In the genomic region with DNA sequence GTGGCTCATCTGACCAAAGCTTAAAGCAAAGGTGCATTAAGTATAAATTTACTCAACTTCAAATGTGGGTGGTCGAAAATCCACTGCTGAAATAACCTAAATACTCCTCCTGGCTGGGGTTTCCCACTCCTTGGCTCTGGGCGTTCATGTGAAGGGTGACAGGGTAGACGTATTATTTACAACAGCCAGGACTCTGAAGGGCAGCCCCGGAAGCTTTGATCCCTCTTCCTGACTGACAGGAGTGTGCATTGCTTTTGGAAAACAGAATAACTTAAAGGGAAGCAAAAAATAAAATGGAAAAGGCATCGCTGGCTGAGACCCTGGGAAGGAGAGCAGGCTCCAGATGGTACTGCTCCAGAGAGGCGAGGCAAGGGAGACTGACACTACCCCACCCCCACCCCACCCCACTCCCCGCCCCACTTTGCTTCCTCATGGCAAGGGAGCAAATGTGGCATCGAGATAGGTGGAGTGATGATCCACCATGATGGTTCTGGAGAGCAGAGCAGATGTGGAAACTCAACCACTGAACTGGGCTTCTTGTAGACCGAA, we compare ENCODE assay signal across 35 mouse cellular contexts.
DNase-seq lines count a peak whose midpoint lies in the region; ATAC-seq lines count a peak whose summit lies in the region.
"Had no signal": no experiment of that assay in that cellular context is flagged by ENCODE, and none has a peak within 500 bp of the region (broad histone marks: within the 10 kb centered on the region; RNA-seq: fewer than 3 reads in every experiment).

No protein-coding gene starts in this region.

- H3K9ac ChIP-seq in forebrain, embryonic 16.5 days (replicated peaks; ENCODE audit: low read depth, low read length), result no peak overlapping the region
- no peak overlapping the region for H3K9ac ChIP-seq in forebrain, embryonic 11.5 days (ENCODE audit: low read length)
- H3K9ac ChIP-seq in kidney, embryonic 15.5 days, result no peak overlapping the region
- H3K9ac ChIP-seq in midbrain, embryonic 14.5 days (replicated peaks; ENCODE audit: low read length), result no peak overlapping the region
- H3K9ac ChIP-seq in midbrain, embryonic 11.5 days (ENCODE audit: low read length), result no peak overlapping the region
- H3K9ac ChIP-seq: embryonic facial prominence, embryonic 15.5 days; intestine, embryonic 15.5 days; limb, embryonic 15.5 days; liver, embryonic 13.5 days; neural tube, embryonic 15.5 days; stomach, embryonic 15.5 days had no signal

- no peak overlapping the region for H3K4me3 ChIP-seq in forebrain, embryonic 16.5 days (replicated peaks; ENCODE audit: low read length)
- no peak overlapping the region for H3K4me3 ChIP-seq in forebrain, embryonic 11.5 days (ENCODE audit: low read depth, low read length)
- H3K4me3 ChIP-seq in kidney, embryonic 15.5 days (replicated peaks), result no peak overlapping the region
- no peak overlapping the region for H3K4me3 ChIP-seq in midbrain, embryonic 14.5 days (replicated peaks; ENCODE audit: low read depth, low read length)
- H3K4me3 ChIP-seq in midbrain, embryonic 11.5 days (ENCODE audit: low read depth, low read length), result no peak overlapping the region
- H3K4me3 ChIP-seq: embryonic facial prominence, embryonic 15.5 days; intestine, embryonic 15.5 days; limb, embryonic 10.5 days; limb, embryonic 15.5 days; liver, embryonic 13.5 days; megakaryocyte, embryonic 14.5 days; neural tube, embryonic 15.5 days; stomach, embryonic 15.5 days had no signal

- DNase-seq in embryo, embryonic 10 days (ENCODE audit: low spot score), result peak; percentile 35
- DNase-seq in embryo, embryonic 9.5 days (ENCODE audit: extremely low spot score), result no peak
- no peak for DNase-seq in forebrain, embryonic 11.5 days (ENCODE audit: low spot score)
- DNase-seq in kidney, adult 18-20 months, result no peak
- peak; percentile 65 for DNase-seq in midbrain, embryonic 14.5 days
- no peak for DNase-seq in midbrain, embryonic 11.5 days (ENCODE audit: low spot score, missing footprints)
- DNase-seq: adrenal gland, postnatal 10 days; cerebellum, adult 11 months; cerebellum, adult 9-10 months; cerebellum, postnatal 36 days; embryo, embryonic 11 days; gastrocnemius, postnatal 25 days; heart, adult 18-20 months; heart, postnatal 4 days; kidney, adult 8-10 months; layer of hippocampus, adult 9-11 months; liver, embryonic 13.5 days; lung, adult 18-20 months; lung, postnatal 4 days; retina, postnatal 1 day; right cerebral cortex, postnatal 14 days had no signal

- ATAC-seq in forebrain, embryonic 16.5 days, result peak; percentile 75
- no peak for ATAC-seq in forebrain, embryonic 11.5 days (replicated peaks; ENCODE audit: low FRiP score)
- ATAC-seq in kidney, embryonic 15.5 days (replicated peaks; ENCODE audit: low FRiP score), result peak; percentile 40; the same call in 1 of the 2 replicates
- peak; percentile 62; the same call in 1 of the 2 replicates for ATAC-seq in midbrain, embryonic 14.5 days (ENCODE audit: low FRiP score, low TSS enrichment)
- ATAC-seq in midbrain, embryonic 11.5 days (ENCODE audit: low FRiP score), result no peak
- ATAC-seq: hindbrain, embryonic 16.5 days; intestine, embryonic 15.5 days; lung, postnatal 0 days; Patski had no signal

- H3K27me3 ChIP-seq in forebrain, embryonic 16.5 days (replicated peaks; ENCODE audit: control insufficient read depth, insufficient read depth, low read length), result no peaks in the 10 kb centered on the region
- no peaks in the 10 kb centered on the region for H3K27me3 ChIP-seq in forebrain, embryonic 11.5 days (ENCODE audit: control insufficient read depth, insufficient read depth, low read length)
- H3K27me3 ChIP-seq in kidney, embryonic 15.5 days, result peaks cover 9% of the 10 kb centered on the region; the same call in 1 of the 2 replicates
- H3K27me3 ChIP-seq in midbrain, embryonic 14.5 days (ENCODE audit: control insufficient read depth, insufficient read depth, low read length), result no peaks in the 10 kb centered on the region
- no peaks in the 10 kb centered on the region for H3K27me3 ChIP-seq in midbrain, embryonic 11.5 days (ENCODE audit: control insufficient read depth, insufficient read depth, low read length)
- H3K27me3 ChIP-seq: CH12.LX; embryonic facial prominence, embryonic 15.5 days; intestine, embryonic 15.5 days; limb, embryonic 15.5 days; liver, embryonic 13.5 days; megakaryocyte, embryonic 14.5 days; neural tube, embryonic 15.5 days; Patski; stomach, embryonic 15.5 days had no signal

- H3K4me2 ChIP-seq in forebrain, embryonic 16.5 days (ENCODE audit: low read length), result no peak overlapping the region
- H3K4me2 ChIP-seq in forebrain, embryonic 11.5 days (ENCODE audit: low read depth, low read length, severe bottlenecking), result no peak overlapping the region
- H3K4me2 ChIP-seq in kidney, embryonic 15.5 days, result no peak overlapping the region
- H3K4me2 ChIP-seq in midbrain, embryonic 14.5 days (ENCODE audit: low read length), result no peak overlapping the region
- H3K4me2 ChIP-seq in midbrain, embryonic 11.5 days, result no peak overlapping the region
- H3K4me2 ChIP-seq: embryonic facial prominence, embryonic 15.5 days; heart, embryonic 11.5 days; intestine, embryonic 15.5 days; limb, embryonic 15.5 days; liver, embryonic 13.5 days; neural tube, embryonic 15.5 days; stomach, embryonic 15.5 days had no signal

- no peaks in the 10 kb centered on the region for H3K36me3 ChIP-seq in forebrain, embryonic 16.5 days (ENCODE audit: control insufficient read depth, insufficient read depth)
- H3K36me3 ChIP-seq in forebrain, embryonic 11.5 days (ENCODE audit: control insufficient read depth, insufficient read depth, low read length), result no peaks in the 10 kb centered on the region
- H3K36me3 ChIP-seq in kidney, embryonic 15.5 days, result no peaks in the 10 kb centered on the region
- H3K36me3 ChIP-seq in midbrain, embryonic 14.5 days (ENCODE audit: control insufficient read depth, insufficient read depth, low read length), result no peaks in the 10 kb centered on the region
- H3K36me3 ChIP-seq in midbrain, embryonic 11.5 days (ENCODE audit: control insufficient read depth, insufficient read depth, low read length), result no peaks in the 10 kb centered on the region
- H3K36me3 ChIP-seq: embryonic facial prominence, embryonic 15.5 days; intestine, embryonic 15.5 days; limb, embryonic 10.5 days; limb, embryonic 15.5 days; liver, embryonic 13.5 days; neural tube, embryonic 15.5 days; stomach, embryonic 15.5 days had no signal

- peaks cover 16% of the 10 kb centered on the region for H3K4me1 ChIP-seq in forebrain, embryonic 16.5 days (replicated peaks; ENCODE audit: control insufficient read depth, insufficient read depth, low read length)
- H3K4me1 ChIP-seq in forebrain, embryonic 11.5 days (replicated peaks; ENCODE audit: control insufficient read depth, insufficient read depth, low read length), result no peaks in the 10 kb centered on the region; the same call in 1 of the 2 replicates
- H3K4me1 ChIP-seq in kidney, embryonic 15.5 days, result 0 out of 2 replicates have a peak, but pooled peaks cover 4% of the 10 kb centered on the region
- H3K4me1 ChIP-seq in midbrain, embryonic 14.5 days (ENCODE audit: control insufficient read depth, insufficient read depth, low read length), result peaks cover 22% of the 10 kb centered on the region
- H3K4me1 ChIP-seq in midbrain, embryonic 11.5 days (ENCODE audit: control insufficient read depth, insufficient read depth, low read length), result peaks cover 9% of the 10 kb centered on the region; the same call in 1 of the 2 replicates
- H3K4me1 ChIP-seq: embryonic facial prominence, embryonic 15.5 days; intestine, embryonic 15.5 days; liver, embryonic 13.5 days; megakaryocyte, embryonic 14.5 days; stomach, embryonic 15.5 days had no signal

- WGBS in forebrain, embryonic 16.5 days, result 29% methylated on average over 9 of the region's 9 CpGs
- WGBS in forebrain, embryonic 11.5 days, result 60% methylated on average over 9 of the region's 9 CpGs
- 34% methylated on average over 9 of the region's 9 CpGs for WGBS in kidney, embryonic 15.5 days
- WGBS in midbrain, embryonic 14.5 days, result 34% methylated on average over 9 of the region's 9 CpGs
- 53% methylated on average over 9 of the region's 9 CpGs for WGBS in midbrain, embryonic 11.5 days

- no peak overlapping the region for H3K27ac ChIP-seq in forebrain, embryonic 16.5 days (ENCODE audit: low read length)
- H3K27ac ChIP-seq in forebrain, embryonic 11.5 days (ENCODE audit: low read depth, low read length), result no peak overlapping the region
- H3K27ac ChIP-seq in kidney, embryonic 15.5 days, result no peak overlapping the region
- H3K27ac ChIP-seq in midbrain, embryonic 14.5 days (replicated peaks; ENCODE audit: low read depth, low read length), result peak overlapping the region; percentile 10; the same call in 1 of the 2 replicates
- no peak overlapping the region for H3K27ac ChIP-seq in midbrain, embryonic 11.5 days (ENCODE audit: low read depth, low read length)
- H3K27ac ChIP-seq: embryonic facial prominence, embryonic 15.5 days; intestine, embryonic 15.5 days; limb, embryonic 10.5 days; limb, embryonic 15.5 days; liver, embryonic 13.5 days; neural tube, embryonic 15.5 days; stomach, embryonic 15.5 days had no signal

- H3K9me3 ChIP-seq in forebrain, embryonic 16.5 days (ENCODE audit: control insufficient read depth, low read length), result peaks cover 2% of the 10 kb centered on the region; the same call in 1 of the 2 replicates
- no peaks in the 10 kb centered on the region for H3K9me3 ChIP-seq in forebrain, embryonic 11.5 days (ENCODE audit: control insufficient read depth, low read length)
- H3K9me3 ChIP-seq in kidney, embryonic 15.5 days (replicated peaks), result no peaks in the 10 kb centered on the region
- no peaks in the 10 kb centered on the region for H3K9me3 ChIP-seq in midbrain, embryonic 14.5 days (ENCODE audit: control insufficient read depth, low read length)
- no peaks in the 10 kb centered on the region for H3K9me3 ChIP-seq in midbrain, embryonic 11.5 days (ENCODE audit: control insufficient read depth, low read length)
- H3K9me3 ChIP-seq: embryonic facial prominence, embryonic 15.5 days; intestine, embryonic 15.5 days; limb, embryonic 10.5 days; limb, embryonic 15.5 days; liver, embryonic 13.5 days; megakaryocyte, embryonic 14.5 days; neural tube, embryonic 15.5 days; stomach, embryonic 15.5 days had no signal

Comparison
In these comparisons a context has a peak if more than half of its experiments do, and no peak if none do; other contexts are left out.
1. DNase-seq: peak in embryo, embryonic 10 days (single experiment) and midbrain, embryonic 14.5 days (single experiment); none in embryo, embryonic 9.5 days (single experiment), forebrain, embryonic 11.5 days (single experiment), kidney, adult 18-20 months (single experiment) and midbrain, embryonic 11.5 days (single experiment).
2. ATAC-seq: peak in forebrain, embryonic 16.5 days (single experiment), kidney, embryonic 15.5 days (single experiment) and midbrain, embryonic 14.5 days (single experiment); none in forebrain, embryonic 11.5 days (single experiment) and midbrain, embryonic 11.5 days (single experiment).